Mouse (Mus musculus): ENCODE results near the gene Lct. TPM values are rescaled to one million over a fixed set of nuclear protein-coding genes. Genes with fewer than 3 reads are reported as not detected.

Gene Lct
- polyA plus RNA-seq, 1 experiment from 2014 or later, result 0.15 TPM

Other genes with a start within 250 kb of the Lct start
- 12.5 and 16.6 TPM in 2 replicates for gene Zranb3, start 225.3 kb downstream of the Lct start, polyA plus RNA-seq (2016; fragmentation: Nextera tagmentation; extraction: Ambion mirVana)
- gene R3hdm1, start 225.0 kb downstream of the Lct start, polyA plus RNA-seq (2016; fragmentation: Nextera tagmentation; extraction: Ambion mirVana), result 77.1 and 86.2 TPM in 2 replicates
- gene Ubxn4, start 84.4 kb downstream of the Lct start, polyA plus RNA-seq (2016; fragmentation: Nextera tagmentation; extraction: Ambion mirVana), result 46.0 and 55.2 TPM in 2 replicates
- gene Mcm6, start 31.3 kb upstream of the Lct start, polyA plus RNA-seq (2016; fragmentation: Nextera tagmentation; extraction: Ambion mirVana), result 315 and 325 TPM in 2 replicates
- 148 and 175 TPM in 2 replicates for gene Dars, start 89.0 kb upstream of the Lct start, polyA plus RNA-seq (2016; fragmentation: Nextera tagmentation; extraction: Ambion mirVana)

Measured in limb, embryonic 10.5 days (tissue).